Mouse (Mus musculus): ENCODE results near the gene Npcd.

DNA sequence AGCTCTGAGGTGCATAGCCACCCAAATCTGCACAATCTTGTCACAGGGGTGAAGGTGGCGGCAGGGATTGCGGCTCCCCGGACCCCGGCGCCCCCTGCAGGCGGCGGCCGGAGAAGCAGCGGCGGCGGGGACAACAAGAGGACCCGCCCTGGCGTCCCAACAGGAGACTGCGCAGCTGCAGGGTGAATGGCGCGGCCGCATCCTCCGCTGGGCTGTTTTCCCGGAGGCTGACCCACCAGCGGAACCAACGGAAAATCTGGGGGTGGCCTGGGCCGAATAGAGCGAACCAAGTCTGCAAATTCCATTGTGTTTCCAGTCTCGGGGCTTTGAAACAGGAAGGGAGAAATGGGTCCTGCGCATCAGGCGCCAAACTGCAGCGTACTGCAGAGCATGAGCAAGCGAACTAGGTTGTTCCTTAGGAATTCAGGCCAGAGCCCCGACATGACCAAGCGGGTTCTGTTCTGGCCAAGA is 49.4 kb upstream of the Npcd start:
- TF ChIP-seq POLR2A (IDR thresholded peaks at IDR 0.05; ENCODE audit: insufficient read length, low read depth): peak; percentile 75
- peak; percentile 21 for TF ChIP-seq POLR2AphosphoS2 (IDR thresholded peaks at IDR 0.05; ENCODE audit: insufficient read length, low read depth)
- no peak for TF ChIP-seq E2F4 (IDR thresholded peaks at IDR 0.05; ENCODE audit: insufficient read depth)
- TF ChIP-seq CEBPB (IDR thresholded peaks at IDR 0.05; ENCODE audit: insufficient read depth, poor library complexity, severe bottlenecking): no peak
- no peak for TF ChIP-seq MYOG (IDR thresholded peaks at IDR 0.05; ENCODE audit: control insufficient read depth in 1 of 3, insufficient read depth in 1 of 3, insufficient read length in 2 of 3, low read depth in 2 of 3)
- TF ChIP-seq TCF12 (IDR thresholded peaks at IDR 0.05; ENCODE audit: insufficient read depth, poor library complexity, severe bottlenecking): no peak
- no peak for TF ChIP-seq USF1 (IDR thresholded peaks at IDR 0.05; ENCODE audit: low read depth)

Data from myocyte (in vitro differentiated cells).